ENCODE assay signal across 37 mouse cellular contexts in genomic region chr4:147541105-147541504, GRCm38 (mm10). TPM values are rescaled to one million over a fixed set of nuclear protein-coding genes. Genes with fewer than 3 reads are reported as not detected.
"Had no signal": no experiment of that assay in that cellular context is flagged by ENCODE, and none has a peak within 500 bp of the region (broad histone marks: within the 10 kb centered on the region; RNA-seq: fewer than 3 reads in every experiment).

No protein-coding gene starts in this region.

- H3K9ac ChIP-seq: limb, embryonic 12.5 days; limb, embryonic 13.5 days; limb, embryonic 15.5 days; liver, embryonic 12.5 days; liver, embryonic 13.5 days; liver, embryonic 14.5 days; liver, embryonic 15.5 days; liver, postnatal 0 days; lung, embryonic 14.5 days; lung, embryonic 15.5 days; midbrain, embryonic 12.5 days; midbrain, embryonic 13.5 days; neural tube, embryonic 12.5 days had no signal

- H3K4me3 ChIP-seq: limb, embryonic 10.5 days; limb, embryonic 12.5 days; limb, embryonic 13.5 days; limb, embryonic 15.5 days; liver, embryonic 12.5 days; liver, embryonic 13.5 days; liver, embryonic 15.5 days; lung, embryonic 15.5 days; megakaryocyte, embryonic 14.5 days; midbrain, embryonic 10.5 days; midbrain, embryonic 12.5 days; midbrain, embryonic 13.5 days; myocyte; neural tube, embryonic 12.5 days had no signal

- H3K27me3 ChIP-seq: limb, embryonic 12.5 days; limb, embryonic 13.5 days; limb, embryonic 15.5 days; liver, embryonic 12.5 days; liver, embryonic 13.5 days; liver, embryonic 15.5 days; lung, embryonic 15.5 days; megakaryocyte, embryonic 14.5 days; midbrain, embryonic 12.5 days; midbrain, embryonic 13.5 days; neural tube, embryonic 12.5 days had no signal

- H3K36me3 ChIP-seq: limb, embryonic 10.5 days; limb, embryonic 12.5 days; limb, embryonic 13.5 days; limb, embryonic 15.5 days; liver, embryonic 12.5 days; liver, embryonic 13.5 days; liver, embryonic 15.5 days; lung, embryonic 15.5 days; midbrain, embryonic 10.5 days; midbrain, embryonic 12.5 days; midbrain, embryonic 13.5 days; neural tube, embryonic 12.5 days had no signal

- H3K4me1 ChIP-seq: limb, embryonic 10.5 days; limb, embryonic 12.5 days; limb, embryonic 13.5 days; limb, embryonic 15.5 days; liver, embryonic 12.5 days; liver, embryonic 13.5 days; liver, embryonic 15.5 days; lung, embryonic 15.5 days; megakaryocyte, embryonic 14.5 days; midbrain, embryonic 10.5 days; midbrain, embryonic 12.5 days; midbrain, embryonic 13.5 days; neural tube, embryonic 12.5 days had no signal

- H3K4me2 ChIP-seq: limb, embryonic 12.5 days; limb, embryonic 13.5 days; limb, embryonic 15.5 days; liver, embryonic 11.5 days; liver, embryonic 12.5 days; liver, embryonic 13.5 days; liver, embryonic 15.5 days; lung, embryonic 14.5 days; lung, embryonic 15.5 days; midbrain, embryonic 12.5 days; midbrain, embryonic 13.5 days; neural tube, embryonic 12.5 days had no signal

- DNase-seq: left cerebral cortex, postnatal 4 days; liver; liver, embryonic 13.5 days; liver, postnatal 0 days; lung, adult 18-20 months; lung, adult 2 months; lung, embryonic 14.5 days; lung, postnatal 10 days; lung, postnatal 14 days; lung, postnatal 36 days; lung, postnatal 4 days; midbrain, embryonic 14.5 days had no signal

- H3K27ac ChIP-seq: limb, embryonic 10.5 days; limb, embryonic 12.5 days; limb, embryonic 13.5 days; limb, embryonic 15.5 days; liver, embryonic 12.5 days; liver, embryonic 13.5 days; liver, embryonic 14.5 days; liver, embryonic 15.5 days; lung, embryonic 15.5 days; macrophage; midbrain, embryonic 10.5 days; midbrain, embryonic 12.5 days; midbrain, embryonic 13.5 days; neural tube, embryonic 12.5 days had no signal

- ATAC-seq: liver, embryonic 12.5 days; liver, postnatal 0 days; lung, postnatal 0 days; midbrain, embryonic 13.5 days; midbrain, embryonic 16.5 days had no signal

RNA-seq across cellular contexts. Expression of gene Gm16503, which starts 1.1 kb away (rescaled TPM):
- total RNA-seq: liver, adult 2 months; megakaryocyte, adult 5-6 weeks; monocyte, adult 5-6 weeks had no signal
- polyA plus RNA-seq: liver, adult 2 months; macrophage; myocyte had no signal

RNA-seq across cellular contexts. Expression of gene Zfp985, which starts 12.0 kb away (rescaled TPM):
- total RNA-seq: left cerebral cortex, adult 8-10 months; left cerebral cortex, postnatal 25 days; left cerebral cortex, postnatal 36 days; left cerebral cortex, postnatal 4 days; liver, adult 2 months; monocyte, adult 5-6 weeks had no signal
- polyA plus RNA-seq: limb, embryonic 15.5 days; liver, adult 2 months; liver, embryonic 16.5 days; lung, adult 2 months; macrophage; midbrain, embryonic 14.5 days; neural tube, embryonic 12.5 days had no signal

RNA-seq across cellular contexts. Expression of gene Zfp982, which starts 48.9 kb away (rescaled TPM):
- total RNA-seq: monocyte, adult 5-6 weeks had no signal
